Mouse (Mus musculus): ENCODE measurements around the gene Anks1.

The Anks1 gene

DNA sequence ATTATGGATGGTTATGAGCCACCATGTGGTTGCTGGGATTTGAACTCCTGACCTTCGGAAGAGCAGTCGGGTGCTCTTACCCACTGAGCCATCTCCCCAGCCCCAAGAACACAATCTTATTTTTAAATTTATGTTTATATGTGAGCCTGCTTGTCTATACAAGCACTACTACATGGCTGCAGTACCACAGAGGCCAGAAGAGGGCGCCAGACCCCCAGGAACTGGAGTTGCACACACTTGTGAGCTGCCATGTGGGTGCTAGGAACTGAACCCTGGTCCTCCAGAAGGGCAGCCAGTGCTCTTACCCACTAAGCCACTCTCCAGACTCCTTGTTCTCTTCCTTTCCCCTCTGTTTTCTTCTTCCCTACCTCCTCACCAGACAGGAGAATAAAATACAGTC, 184.7 kb downstream of the Anks1 start:
- DNase-seq (ENCODE audit: low spot score), result no peak

DNA sequence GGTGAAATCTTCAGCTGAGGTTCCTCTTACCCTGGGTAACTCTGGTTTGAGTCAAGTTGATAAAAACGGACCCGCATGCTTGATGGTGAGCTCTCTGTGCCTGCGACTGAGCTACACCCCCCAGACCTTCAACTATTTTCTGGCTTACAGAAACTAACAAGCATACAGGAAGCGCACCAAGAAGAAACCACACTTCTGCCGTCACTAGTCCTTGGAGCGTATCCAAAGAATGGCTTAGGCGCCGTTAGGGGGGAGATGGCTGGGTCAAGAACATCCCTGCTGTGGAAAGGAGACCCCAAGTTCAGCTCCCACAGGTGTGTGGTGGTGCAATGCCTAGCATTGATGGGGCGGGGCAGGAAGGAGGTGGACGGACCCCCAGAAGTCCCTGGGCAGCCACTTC, 187.3 kb downstream of the Anks1 start:
- DNase-seq (ENCODE audit: low spot score), result no peak

DNA sequence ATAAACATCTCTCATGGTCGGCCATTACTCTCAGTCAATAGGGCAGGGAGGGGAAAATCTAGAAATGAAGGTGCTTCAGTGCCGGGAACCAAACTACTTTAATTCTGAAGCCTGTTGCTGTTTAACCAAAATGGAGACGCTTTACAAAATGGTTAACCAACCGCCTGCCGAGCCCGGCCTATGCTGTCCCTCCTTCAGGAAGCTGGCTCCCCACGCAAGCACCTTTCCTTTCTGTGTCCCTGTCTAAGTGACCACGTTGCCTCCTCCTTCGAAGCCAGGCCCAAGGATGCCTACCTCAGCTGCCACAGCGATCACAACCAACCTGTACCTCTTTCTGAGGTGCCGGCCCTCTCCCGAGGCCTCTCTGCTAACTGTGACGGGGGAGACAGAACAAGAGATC, 188.2 kb downstream of the Anks1 start:
- no peak for DNase-seq (ENCODE audit: low spot score)

DNA sequence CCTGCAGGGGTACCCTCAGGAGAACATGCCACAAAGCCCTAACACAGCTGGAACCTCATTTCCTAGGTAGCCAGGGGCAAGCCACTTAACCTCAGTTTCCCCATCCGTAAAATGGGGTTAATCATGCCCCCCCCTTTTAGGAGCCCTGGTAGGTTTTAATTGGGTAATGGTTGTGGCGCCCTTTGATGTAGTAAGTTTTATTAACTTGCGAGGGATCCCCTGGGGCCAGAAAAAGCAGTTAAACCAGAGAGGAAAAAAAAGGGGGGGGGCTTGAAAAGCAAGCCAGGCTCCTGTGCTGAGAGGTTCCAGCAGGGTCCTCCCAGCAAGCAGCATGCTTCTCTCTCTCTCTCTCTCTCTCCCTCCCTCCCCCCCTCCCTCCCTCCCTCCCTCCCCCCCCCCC, 190.0 kb downstream of the Anks1 start:
- no peak for DNase-seq (ENCODE audit: low spot score)

DNA sequence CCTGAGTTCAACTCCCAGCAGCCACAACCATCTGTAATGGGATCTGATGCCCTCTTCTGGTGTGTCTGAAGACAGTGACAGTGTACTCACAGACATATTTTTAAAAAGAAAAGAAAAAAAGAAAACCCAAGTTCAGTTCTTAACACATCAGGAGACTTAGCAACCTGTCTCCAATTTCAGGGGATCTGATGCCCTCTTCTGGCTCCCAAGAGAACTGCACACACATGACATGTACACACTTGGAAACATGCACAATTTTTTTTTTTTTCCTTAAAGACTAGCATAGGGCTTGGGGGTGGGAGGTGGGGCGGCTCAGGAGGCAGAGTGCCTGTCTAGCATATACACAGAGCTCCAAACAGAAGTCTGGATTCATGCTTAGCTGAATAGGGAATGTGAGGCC, 191.6 kb downstream of the Anks1 start:
- no peak for DNase-seq (ENCODE audit: low spot score)

DNA sequence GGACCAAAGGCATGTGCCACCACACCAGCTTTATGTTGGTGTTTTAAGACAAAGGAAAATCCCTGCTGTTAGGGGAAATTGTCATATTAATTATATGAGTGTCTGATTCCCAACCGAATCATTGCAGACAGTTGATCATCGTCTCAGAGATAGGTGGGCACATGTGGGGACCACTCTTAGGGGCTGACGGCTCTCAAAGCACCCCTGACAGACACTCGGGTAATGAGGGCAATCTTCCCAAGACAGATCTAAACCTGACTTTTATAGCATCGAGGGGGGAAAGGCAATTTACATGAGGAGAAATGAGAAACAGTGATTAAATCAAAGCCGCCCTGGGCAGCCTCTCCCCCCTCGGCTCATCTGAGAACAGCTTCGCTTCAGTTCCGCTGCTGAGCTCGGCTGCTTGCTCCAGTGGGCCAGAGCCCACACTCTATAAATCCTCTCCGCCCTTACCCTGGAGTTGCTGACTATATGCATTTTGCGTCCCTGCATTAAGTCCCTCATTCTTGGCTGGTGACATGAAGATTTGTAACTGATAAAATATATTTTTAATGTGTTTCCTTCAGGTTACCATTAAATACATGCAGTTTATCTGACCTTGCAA, 192.3 kb downstream of the Anks1 start:
- DNase-seq (ENCODE audit: low spot score), result no peak

DNA sequence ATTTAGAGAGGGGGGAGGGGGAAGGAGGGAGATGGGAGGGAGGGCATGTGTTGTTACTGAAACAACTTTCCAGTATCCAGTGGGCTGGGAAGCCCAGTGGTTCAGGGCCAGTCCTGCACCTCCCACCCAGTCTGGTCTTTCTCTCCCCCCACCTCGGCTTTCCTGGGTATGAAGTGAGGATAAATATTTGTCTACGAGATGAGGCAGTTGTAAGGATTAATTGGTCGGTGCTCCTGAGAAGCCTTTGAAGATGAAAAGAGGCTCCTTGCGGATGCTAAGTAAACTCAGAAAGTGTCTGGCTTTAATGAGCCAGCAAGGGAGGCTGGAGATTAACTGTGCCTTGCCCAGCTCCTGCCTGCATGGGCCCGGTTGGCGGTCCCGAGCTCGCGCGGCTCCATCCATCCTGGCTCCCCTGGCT, 192.8 kb downstream of the Anks1 start:
- DNase-seq (ENCODE audit: low spot score), result no peak

DNA sequence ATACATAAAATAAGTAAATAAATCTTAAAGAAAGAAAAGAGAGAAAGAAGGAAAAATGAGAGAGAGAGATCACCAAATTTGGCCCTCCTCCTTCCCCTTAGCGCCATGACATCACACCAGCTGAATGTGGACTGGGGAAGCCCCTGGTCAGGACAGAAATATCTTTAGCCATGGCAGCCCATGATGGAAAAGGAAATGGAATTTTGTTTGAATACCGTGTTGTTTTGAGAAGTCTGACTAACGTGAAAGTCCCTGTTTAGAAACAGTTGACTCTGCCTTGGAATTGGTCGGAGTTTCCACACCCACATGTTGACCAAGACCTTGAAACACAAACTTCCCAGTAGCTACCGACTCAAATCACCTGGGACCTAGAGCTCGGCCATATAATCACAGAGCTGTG, 195.3 kb downstream of the Anks1 start:
- no peak for DNase-seq (ENCODE audit: low spot score)

DNA sequence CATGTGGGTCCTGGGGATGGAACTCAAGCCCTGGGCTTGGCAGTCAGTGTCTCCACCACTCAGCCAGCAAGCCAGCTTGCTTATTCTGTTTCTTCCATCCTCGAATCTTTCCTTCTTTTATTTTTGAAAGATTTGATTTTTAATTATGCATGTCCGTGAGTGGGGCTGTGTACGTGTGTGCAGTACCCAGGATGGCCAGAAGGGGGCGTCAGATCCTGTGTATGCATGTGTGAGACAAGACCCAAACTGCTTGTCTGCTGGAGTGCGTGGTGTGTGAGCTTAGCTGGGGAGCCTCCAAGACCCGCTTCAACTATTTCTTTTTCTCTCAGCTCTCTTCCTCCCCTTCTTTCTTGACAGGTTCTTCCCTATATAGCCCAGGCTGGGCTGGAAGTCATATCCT, 197.2 kb downstream of the Anks1 start:
- DNase-seq (ENCODE audit: low spot score), result no peak

DNA sequence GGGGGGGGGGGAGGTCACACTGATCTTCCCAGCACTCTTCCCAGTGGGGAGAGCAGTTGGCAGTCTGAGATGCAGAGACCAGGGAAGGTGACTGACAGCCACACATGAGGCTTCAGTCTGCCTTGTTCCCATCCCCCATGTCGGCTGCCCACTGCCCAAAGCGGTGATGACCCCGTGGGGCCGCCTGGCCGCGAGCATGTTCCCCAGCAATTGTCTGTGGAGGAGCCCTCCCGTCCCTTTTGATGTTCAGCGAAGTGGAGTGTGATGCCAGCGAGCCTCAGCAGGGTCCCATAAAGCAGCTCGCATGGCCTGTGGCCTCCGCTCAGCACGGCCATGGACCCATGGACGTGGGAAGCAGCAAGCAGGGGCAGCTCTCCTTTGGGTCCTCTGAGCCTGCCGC, 198.2 kb downstream of the Anks1 start:
- DNase-seq (ENCODE audit: low spot score), result peak; percentile 83

DNA sequence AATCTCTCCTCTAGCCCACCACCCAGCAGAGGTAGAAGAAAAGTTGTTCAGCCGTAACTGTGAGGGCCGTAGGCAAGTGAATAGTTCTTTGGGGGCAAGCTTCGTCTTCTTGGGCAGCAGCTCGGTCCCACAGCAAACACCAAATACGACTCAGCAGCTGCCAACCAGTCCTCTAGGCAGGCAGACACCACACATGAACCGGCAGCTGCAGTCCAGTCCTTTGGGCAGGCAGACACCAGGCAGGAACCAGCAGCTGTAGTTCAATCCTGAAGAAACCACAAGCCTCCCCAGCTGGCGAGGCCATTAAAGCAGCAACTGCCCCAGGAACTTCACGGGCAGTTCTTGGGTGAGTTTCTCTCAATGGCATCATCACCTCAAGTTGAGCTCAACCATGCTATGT, 203.2 kb downstream of the Anks1 start:
- DNase-seq (ENCODE audit: low spot score), result no peak
